Mouse (Mus musculus) B cell, adult 2 months (primary cell): ENCODE data around the gene Wdr82.

Source experiments
- DNase-seq, 2 experiments: peaks; one replicate each; pipeline ENCODE4 v3.0.0; 2022

Gene Wdr82

GRCm38 (mm10) chr9:106199535-106200272, 29.0 kb downstream of the Wdr82 start, which contains the start of gene Ppm1m:
TSS of gene Ppm1m (minus strand) at chr9:106199746.
- no peak for DNase-seq

GRCm38 (mm10) chr9:106201895-106202294, 31.2 kb downstream of the Wdr82 start:
- no peak for DNase-seq

- DNase-seq: peak; percentile 89 to 93
Measured at GRCm38 (mm10) chr9:106202819-106203636, 32.3 kb downstream of the Wdr82 start, which contains the start of gene Twf2. TSS of gene Twf2 (plus strand) at chr9:106203108.

- DNase-seq: peak; percentile 39 to 49
Measured at GRCm38 (mm10) chr9:106203990-106204851, 33.5 kb downstream of the Wdr82 start.

GRCm38 (mm10) chr9:106205713-106206290, 35.1 kb downstream of the Wdr82 start:
- DNase-seq: no peak

- no peak for DNase-seq
Measured at GRCm38 (mm10) chr9:106206515-106206914, 35.8 kb downstream of the Wdr82 start.

- DNase-seq: no peak
Measured at GRCm38 (mm10) chr9:106208181-106208580, 37.5 kb downstream of the Wdr82 start.

GRCm38 (mm10) chr9:106209954-106210353, 39.2 kb downstream of the Wdr82 start:
- no peak for DNase-seq

GRCm38 (mm10) chr9:106210853-106211609, 40.3 kb downstream of the Wdr82 start:
- no peak for DNase-seq

- peak; percentile 92 to 93 for DNase-seq
Measured at GRCm38 (mm10) chr9:106211680-106212593, 41.2 kb downstream of the Wdr82 start.

GRCm38 (mm10) chr9:106212594-106212981, 41.9 kb downstream of the Wdr82 start:
- no peak for DNase-seq

GRCm38 (mm10) chr9:106215341-106216125, 44.8 kb downstream of the Wdr82 start:
- no peak for DNase-seq

GRCm38 (mm10) chr9:106216971-106217370, 46.2 kb downstream of the Wdr82 start:
- no peak for DNase-seq

- DNase-seq: no peak
Measured at GRCm38 (mm10) chr9:106220894-106221523, 50.3 kb downstream of the Wdr82 start.

- DNase-seq: peak; percentile 84
Measured at GRCm38 (mm10) chr9:106222261-106222851, 51.6 kb downstream of the Wdr82 start, which contains the start of gene Tlr9. TSS of gene Tlr9 (plus strand) at chr9:106222598.

- DNase-seq: peak; percentile 58 to 59
Measured at GRCm38 (mm10) chr9:106222994-106223393, 52.3 kb downstream of the Wdr82 start.

GRCm38 (mm10) chr9:106225469-106226150, 54.9 kb downstream of the Wdr82 start:
- DNase-seq: no peak

- DNase-seq: peak in 1 of 2 experiments; percentile 43
Measured at GRCm38 (mm10) chr9:106226151-106226682, 55.5 kb downstream of the Wdr82 start.
